Mouse (Mus musculus): ENCODE measurements around the gene Ttll13.

GRCm38 (mm10) chr7:80261372-80261990, 15.3 kb downstream of the Ttll13 start:
- TF ChIP-seq CTCF (IDR thresholded peaks at IDR 0.05 in 2 of 3, conservative IDR thresholded peaks at IDR 0.05 in 1 of 3; ENCODE audit: control insufficient read depth in 1 of 3, insufficient read depth in 1 of 3, low read depth in 2 of 3, low read length in 3 of 3, poor library complexity in 1 of 3, severe bottlenecking in 1 of 3) (no peak), POLR2A (IDR thresholded peaks at IDR 0.05; ENCODE audit: control insufficient read depth in 1 of 2, insufficient read depth in 1 of 2, low read depth in 1 of 2, low read length in 2 of 2, poor library complexity in 1 of 2) (no peak), TBP (IDR thresholded peaks at IDR 0.05; ENCODE audit: low read depth, low read length) (no peak), MYB (IDR thresholded peaks at IDR 0.05; ENCODE audit: low read depth, low read length) (no peak), ETS1 (IDR thresholded peaks at IDR 0.05; ENCODE audit: low read depth, low read length) (0 out of 2 replicates have a peak, but pooled peaks have one; percentile 6), JUND (IDR thresholded peaks at IDR 0.05; ENCODE audit: low read depth, low read length) (no peak), ZKSCAN1 (IDR thresholded peaks at IDR 0.05; ENCODE audit: low read depth, low read length) (no peak), POLR2AphosphoS5 (IDR thresholded peaks at IDR 0.05; ENCODE audit: borderline replicate concordance, low read depth, low read length) (no peak), MAFK (IDR thresholded peaks at IDR 0.05; ENCODE audit: borderline replicate concordance, low read depth, low read length) (no peak)

Data from MEL (cell line).